Mouse (Mus musculus) hindbrain, embryonic 12.5 days (tissue): Measurements from ENCODE around the gene Lars2. TPM values are rescaled to one million over a fixed set of nuclear protein-coding genes. Genes with fewer than 3 reads are reported as not detected.

Experiments used
- polyA plus RNA-seq: library from polyadenylated mRNA; unstranded; fragments of >200 nt; fragmentation: Nextera tagmentation; extraction: Ambion mirVana; gene quantifications from 2 replicates; pipeline ENCODE4 v1.2.1, GENCODE M21; 2016

Lars2 gene
- polyA plus RNA-seq, 1 experiment from 2014 or later = 1,119 TPM

Other genes starting within 250 kb of the Lars2 start
- gene Clec3b, start 216.0 kb upstream of the Lars2 start, polyA plus RNA-seq = 0.22 TPM in 1 of 2 replicates, not detected in the other
- gene Cdcp1, start 150.9 kb upstream of the Lars2 start, polyA plus RNA-seq = 1.2 and 1.4 TPM in 2 replicates
- 17.6 and 18.5 TPM in 2 replicates for gene Tmem158, start 106.2 kb upstream of the Lars2 start, polyA plus RNA-seq
- 39.2 and 41.3 TPM in 2 replicates for gene Limd1, start 111.8 kb downstream of the Lars2 start, polyA plus RNA-seq
- gene Sacm1l, start 162.8 kb downstream of the Lars2 start, polyA plus RNA-seq = 53.4 and 59.8 TPM in 2 replicates